Mouse (Mus musculus): ENCODE measurements around the gene Cfd. TPM values are rescaled to one million over a fixed set of nuclear protein-coding genes. Genes with fewer than 3 reads are reported as not detected.
"Not testable (repeated sequence)": the region's sequence is repeated elsewhere in the genome, so short reads cannot be mapped to it uniquely, and the experiment has no call there.

The Cfd gene
- total RNA-seq, 2 experiments from 2014 or later, result not detected

DNA sequence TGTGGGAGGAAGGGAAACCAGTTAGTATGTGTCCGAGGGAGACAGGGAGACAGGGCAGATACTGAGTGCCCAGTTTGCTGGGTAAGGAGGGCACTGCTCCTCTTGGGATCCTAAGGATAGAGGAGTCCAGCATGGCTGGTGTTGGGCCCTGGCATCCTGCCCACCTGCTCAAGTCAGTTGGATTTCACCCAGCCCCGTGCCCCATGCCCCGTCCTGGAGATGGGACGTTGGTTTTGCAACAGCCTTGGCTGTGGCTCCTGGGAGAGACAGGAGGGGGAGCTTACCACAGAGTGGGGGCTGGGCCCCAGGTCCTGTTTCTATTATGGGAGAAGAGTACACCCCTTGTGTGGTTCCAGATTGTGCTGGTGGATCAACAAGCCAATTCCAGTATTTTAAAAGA is 6.2 kb upstream of the Cfd start:
- peak; percentile 79 for DNase-seq
- intact Hi-C loops (cut with DNase I), result no loop called here

DNA sequence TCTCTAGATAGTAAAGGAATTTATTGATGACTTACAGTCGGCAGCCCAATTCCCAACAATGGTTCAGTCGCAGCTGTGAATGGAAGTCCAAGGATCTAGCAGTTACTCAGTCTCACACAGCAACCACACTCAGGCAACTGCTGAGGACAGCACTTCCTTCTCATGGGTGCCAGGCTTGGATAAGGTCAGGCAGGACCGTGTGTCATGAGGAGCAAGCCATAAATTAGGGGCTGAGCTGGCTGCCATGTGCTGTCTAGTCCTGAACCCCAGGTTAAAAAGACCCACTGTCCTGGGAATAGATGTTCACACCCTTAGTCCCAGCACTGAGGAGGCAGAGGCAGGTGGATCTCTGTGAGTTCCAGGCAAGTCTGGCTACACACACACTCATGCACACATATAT is 5.7 kb upstream of the Cfd start:
- intact Hi-C loops (cut with DNase I); DNase-seq: not testable (repeated sequence)

DNA sequence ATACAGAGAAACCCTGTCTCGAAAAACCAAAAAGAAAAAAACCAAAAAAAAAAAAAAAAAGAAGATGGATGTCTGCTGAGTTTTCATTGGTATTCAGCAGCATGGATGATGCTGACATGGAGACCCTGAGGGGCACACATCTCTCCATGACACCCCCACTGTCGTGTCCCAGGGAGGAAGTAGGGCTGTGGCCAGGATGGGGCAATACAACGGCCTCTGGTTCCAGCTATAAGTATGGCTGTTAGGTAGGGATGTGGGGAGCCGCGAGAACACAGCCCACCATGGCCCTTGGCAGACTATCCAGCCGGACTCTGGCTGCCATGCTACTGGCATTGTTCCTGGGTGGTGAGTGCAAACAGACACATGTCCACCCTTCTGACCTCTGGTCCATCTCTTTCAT is 4.6 kb upstream of the Cfd start, which contains the start of gene Elane:
Gene Elane, plus strand, starts transcription at position 194 of the 400 bp plus-strand sequence.
- no peak for DNase-seq
- intact Hi-C loops (cut with DNase I), result no loop called here

DNA sequence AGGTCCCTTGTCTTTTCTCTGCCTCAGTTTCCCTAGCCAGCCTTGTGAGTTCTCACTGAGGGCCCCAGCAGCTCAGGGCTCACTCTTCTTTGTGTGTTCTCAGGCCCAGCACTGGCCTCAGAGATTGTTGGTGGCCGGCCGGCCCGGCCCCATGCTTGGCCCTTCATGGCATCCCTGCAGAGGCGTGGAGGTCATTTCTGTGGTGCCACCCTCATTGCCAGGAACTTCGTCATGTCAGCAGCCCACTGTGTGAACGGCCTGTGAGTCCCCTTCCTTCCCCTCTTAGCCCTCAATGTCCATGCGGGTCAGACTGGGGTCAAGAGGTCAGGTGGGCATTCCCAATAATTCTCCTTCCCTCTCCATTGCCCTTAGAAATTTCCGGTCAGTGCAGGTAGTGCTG is 4.0 kb upstream of the Cfd start:
- DNase-seq, result no peak
- intact Hi-C loops (cut with DNase I), result no loop called here

DNA sequence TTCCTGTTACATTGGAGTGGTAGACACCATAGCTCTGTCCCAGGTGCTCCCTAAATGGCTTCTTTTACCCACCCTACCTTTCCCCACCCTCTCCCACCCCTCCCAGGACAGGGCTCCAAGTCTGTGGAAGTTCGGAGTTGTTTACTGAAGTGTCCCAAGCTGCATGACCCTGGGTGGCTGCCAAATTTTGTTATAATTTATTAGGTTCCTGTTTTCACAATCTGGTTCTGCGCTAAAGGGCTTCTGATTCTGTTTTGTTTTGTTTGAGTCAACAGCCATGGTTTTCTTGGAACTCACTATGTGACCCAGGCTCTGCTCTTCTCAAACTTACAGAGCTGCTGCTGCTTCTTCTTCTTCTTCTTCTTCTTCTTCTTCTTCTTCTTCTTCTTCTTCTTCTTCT is 1.3 kb upstream of the Cfd start:
- no peak for DNase-seq
- intact Hi-C loops (cut with DNase I), result no loop called here

DNA sequence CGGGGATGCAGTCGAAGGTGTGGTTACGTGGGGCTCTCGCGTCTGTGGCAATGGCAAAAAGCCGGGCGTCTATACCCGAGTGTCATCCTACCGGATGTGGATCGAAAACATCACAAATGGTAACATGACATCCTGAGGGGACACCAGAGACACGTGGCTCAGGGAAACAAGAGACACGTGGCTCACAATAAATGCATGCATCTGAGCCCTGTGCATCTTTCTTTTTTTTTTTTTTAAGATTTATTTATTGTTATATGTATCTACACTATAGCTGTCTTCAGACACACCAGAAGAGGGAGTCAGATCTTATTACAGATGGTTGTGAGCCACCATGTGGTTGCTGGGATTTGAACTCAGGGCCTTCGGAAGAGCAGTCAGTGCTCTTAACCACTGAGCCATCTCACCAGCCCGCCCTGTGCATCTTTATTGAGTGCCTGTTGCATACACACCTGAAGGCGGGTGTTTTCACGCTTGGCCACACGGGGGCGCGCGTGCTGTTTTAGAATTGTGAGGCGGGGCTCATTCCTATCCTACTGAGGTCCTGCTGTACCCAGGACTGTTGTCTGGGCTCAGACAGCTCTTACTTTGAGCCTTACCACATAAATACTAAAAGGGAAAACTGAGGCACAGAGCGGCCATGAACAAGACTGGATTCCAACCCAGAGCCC is 1.9 kb downstream of the Cfd start:
- intact Hi-C loops (cut with DNase I), result not testable (repeated sequence)
- peak; percentile 85 for DNase-seq

DNA sequence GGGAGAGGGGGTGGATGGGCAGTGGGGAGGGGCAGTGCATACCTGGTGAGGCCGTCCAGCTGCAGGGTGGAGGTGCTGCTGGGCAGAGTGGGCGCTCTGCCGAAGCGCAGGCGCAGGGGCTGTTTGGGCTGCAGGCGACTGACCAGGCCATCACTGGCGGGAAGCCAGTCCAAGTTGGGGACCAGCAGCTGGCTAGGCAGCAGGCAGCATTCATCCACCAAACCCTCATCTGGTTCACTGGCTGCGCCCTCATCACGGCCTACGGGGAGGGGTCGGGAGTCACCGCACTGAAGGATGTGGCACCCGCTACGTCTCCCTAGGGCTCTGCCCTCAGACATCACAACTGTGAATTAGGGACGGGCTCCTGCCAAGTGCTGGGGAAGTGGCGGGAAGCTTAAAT is 5.7 kb downstream of the Cfd start:
- DNase-seq, result peak; percentile 52
- intact Hi-C loops (cut with DNase I), result no loop called here

DNA sequence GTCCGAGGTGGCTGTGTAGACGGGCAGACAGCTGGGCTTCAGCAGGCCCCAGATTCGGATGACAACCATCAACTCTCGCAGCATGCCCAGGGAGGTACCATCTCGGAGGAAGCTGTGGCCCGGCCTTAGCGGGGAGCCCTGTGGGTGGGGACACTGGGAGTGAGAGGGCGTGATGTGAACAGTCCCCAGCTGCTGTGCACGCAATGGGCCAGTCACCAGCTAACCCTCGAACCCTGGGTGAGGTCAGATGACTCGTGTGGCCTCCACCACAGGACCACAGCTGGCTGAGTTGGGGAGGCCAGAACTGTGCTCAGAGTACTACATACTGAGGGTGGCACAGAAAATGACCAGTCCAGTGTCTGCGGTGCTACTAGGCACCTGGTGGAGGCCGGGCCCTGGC is 6.2 kb downstream of the Cfd start:
- intact Hi-C loops (cut with DNase I), result no loop called here
- DNase-seq, result no peak

DNA sequence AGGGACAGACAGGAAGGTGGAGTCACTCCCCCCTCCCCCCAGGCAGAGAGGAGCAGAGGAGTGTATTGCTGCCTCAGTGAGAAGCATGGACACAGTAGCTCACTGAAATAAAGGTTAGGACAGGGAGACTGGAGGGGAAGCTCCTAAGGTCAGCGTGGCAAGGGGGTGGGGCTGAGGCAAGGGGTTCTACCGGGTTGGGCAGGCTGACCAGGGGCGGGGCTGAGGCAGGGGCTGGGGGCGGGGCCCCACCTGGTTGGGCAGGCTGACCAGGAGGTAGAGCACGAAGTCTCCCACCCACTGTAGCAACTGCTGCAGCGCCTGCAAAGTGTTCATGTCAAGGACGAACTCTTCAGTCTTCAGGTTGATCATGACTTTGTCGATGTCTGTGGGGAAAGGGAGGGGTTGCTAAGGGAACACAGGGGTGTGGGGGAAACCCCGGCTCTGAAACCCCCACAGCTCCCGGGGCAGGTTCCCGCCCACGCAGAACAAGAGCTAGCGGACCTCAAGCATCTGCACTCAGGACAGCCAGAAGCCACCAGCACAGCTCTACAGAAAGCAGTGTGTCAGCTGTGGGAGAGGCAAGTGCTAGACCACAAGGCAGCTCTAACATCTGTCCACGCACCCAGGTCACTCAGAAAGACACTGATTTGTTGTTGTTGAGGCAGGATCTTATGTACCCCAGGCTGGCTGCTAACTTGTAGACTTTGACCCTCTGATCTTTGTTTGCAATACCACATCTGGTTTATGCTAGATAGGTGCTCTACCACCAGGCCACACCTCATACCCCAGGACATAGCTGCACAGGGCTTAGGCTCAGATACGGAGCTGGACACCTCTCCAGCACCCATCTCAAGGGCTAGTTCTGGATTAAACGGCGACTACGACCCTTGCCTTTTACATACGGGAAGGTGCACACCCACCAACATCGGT is 6.9 kb downstream of the Cfd start:
- DNase-seq, result no peak
- intact Hi-C loops (cut with DNase I), result no loop called here

DNA sequence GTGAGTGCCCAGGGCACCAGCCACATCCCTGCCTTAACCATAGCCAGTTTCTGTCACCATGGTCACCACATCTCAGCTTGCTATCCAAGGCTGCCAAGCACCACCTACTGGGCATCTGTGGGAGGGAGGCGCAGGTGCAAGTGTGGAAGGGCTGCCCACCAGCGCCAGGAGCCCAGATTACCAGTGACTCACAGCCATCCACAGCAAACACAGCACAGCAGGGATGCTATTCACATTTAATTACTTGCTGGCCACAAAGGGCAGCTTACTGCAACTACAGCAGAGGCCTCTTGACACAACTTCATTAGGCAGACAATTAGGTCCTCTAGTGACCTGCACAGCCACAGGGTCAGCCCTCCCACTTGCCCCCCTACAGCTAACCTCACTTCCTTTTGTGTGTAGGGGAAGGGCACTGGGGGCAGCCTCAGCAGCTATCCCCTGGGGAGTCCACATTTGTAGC is 10.3 kb downstream of the Cfd start:
- intact Hi-C loops (cut with DNase I), result no loop called here
- peak; percentile 78 for DNase-seq

DNA sequence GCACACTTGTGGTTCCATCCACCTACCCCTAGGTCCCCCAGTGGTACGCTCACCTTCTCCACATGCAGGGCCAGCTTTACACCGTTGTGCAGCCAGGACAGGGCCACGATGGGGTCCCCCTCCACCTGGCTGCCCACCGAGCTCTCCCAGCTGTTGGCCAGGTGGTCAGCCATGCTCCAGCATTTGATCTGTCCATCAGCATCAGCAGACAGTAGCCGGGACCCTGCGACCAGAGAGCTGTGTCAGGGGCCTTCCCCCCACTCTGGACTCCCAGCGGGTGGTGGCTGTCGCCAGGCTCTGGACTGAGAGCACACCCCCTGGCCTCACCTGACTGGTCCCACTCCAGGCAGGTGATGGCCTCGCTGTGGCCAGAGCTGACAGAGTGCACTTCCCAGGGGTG is 16.1 kb downstream of the Cfd start:
- no peak for DNase-seq
- intact Hi-C loops (cut with DNase I), result no loop called here

DNA sequence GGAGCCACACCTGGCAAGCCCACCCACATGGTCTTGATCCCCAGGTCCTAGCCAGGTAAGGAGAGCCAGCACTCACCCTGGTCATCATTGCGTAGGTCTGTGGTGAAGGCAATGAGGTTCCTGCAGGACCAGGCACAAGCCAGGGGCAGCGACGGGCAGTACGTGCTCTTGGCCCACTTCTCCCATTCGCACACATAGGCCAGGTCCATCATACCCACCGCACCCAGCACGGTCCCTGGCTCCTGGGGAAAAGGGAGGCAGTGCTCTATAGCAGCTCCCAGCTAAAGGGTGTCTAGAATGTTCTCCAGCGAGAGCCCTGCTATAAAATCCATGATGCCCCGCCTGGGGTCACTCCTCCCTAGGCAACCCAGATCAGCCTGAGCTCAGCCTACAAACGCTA is 16.8 kb downstream of the Cfd start:
- intact Hi-C loops (cut with DNase I), result no loop called here
- DNase-seq, result no peak

DNA sequence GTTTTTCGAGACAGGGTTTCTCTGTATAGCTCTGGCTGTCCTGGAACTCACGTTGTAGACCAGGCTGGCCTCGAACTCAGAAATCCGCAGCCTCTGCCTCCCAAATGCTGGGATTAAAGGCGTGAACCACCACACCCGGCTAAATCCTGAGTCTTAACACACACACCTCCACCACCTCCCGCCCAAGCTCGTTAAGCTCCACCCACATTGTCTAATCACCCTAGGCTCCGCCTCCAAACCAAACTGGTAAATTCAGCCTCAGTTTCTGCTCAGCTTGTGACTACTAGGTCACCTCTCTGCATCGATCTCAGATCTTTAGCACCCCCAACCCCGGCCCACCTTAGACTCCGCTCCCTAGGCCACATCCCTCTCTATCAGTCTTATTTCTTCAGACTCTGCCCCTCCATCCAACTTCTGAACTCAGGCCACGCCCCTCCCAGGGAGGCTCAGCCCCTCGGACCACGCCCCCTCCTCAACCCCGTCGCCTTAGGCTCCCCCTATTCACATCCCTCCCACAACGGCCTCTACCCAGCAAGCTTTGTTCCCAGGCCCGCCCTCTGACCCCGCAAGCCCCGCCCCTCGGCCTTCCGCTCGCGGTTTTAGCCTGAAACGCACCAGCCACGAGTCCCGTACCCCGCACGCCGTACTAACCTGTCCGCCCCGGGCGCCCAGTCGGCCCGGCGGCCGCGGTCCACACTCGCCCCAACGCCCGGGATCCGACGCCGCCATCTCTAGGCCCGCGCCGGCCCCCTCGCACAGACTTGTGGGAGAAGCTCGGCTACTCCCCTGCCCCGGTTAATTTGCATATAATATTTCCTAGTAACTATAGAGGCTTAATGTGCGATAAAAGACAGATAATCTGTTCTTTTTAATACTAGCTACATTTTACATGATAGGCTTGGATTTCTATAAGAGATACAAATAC is 17.8 kb downstream of the Cfd start, which contains the start of gene Med16:
Gene Med16, minus strand, starts transcription at position 757 of the 925 bp plus-strand sequence.
- intact Hi-C loops (cut with DNase I), result no loop called here
- peak; percentile 97 for DNase-seq

DNA sequence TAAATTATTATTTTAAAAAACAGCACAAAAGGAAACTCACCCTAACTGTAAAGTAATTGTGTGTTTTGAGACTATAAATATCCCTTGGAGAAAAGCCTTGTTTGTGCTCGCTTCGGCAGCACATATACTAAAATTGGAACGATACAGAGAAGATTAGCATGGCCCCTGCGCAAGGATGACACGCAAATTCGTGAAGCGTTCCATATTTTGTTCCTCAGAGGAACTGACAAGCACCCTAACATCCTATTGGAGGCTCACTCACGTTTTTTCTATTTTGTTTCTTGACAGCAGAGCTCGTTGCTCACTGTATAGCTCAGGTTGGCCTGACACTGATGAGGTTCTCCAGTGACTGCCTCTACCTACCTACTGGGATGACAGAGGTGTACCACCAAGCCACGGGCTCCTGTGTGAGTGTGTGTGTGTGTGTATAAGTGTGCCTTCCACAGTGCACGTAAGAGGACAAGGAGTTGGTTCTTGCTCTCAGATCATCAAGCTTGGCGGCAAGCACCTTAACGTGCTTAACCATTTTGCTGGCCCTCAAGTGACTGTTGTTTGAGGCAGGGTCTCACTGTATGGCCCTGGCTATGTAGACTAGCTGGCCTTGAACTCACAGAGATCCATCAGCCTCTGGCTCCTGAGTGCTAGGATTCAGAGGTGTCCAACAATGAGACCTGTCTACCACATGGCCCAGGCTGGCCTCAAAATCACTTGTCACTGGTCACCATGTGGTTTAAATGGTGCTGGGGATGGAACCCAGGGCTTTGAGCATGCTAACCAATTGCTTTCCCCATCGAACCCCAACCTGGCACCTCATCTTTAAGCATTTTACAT is 18.7 kb downstream of the Cfd start:
- intact Hi-C loops (cut with DNase I), result no loop called here
- no peak for DNase-seq

DNA sequence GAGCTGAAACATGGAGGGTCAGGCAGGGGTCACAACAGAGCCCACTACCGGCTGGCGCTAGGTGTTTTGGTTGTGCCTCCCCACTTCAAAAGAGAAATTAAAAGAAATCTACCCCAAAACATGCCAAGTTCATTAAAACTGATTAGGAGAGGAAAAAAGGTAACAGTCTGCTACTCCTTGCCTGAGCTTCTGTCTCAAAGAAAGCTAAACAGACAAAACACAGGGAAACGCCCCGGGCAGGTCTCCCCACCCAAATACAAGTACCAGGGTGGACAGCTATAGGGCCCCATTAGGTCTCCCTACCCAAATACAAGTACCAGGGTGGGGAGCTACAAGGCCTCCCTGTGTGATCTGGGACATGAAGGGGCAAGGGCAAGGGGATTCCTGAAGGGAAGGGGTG is 19.9 kb downstream of the Cfd start, which contains the start of gene Gm26602:
Gene Gm26602, plus strand, starts transcription at position 301 of the 400 bp plus-strand sequence.
- intact Hi-C loops (cut with DNase I), result no loop called here
- no peak for DNase-seq

DNA sequence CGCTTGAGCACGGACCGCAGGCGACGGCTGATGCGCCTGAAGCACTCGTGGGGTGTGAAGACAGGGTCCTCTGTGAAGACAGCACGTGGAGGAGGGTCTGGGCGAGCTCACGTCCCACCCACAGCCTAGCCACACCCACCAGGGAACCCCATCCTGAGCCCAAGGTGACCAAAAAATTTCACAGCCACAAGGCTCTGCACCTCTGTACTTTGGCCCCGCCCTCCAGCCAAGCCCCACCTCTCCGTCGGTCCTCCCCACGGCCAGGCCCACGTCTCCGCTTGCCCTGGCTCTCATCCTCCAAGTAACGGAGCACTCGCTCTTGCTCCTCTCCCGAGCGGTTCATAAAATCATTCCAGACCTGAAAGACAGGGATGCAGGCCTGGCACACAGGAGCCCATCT is 21.8 kb downstream of the Cfd start:
- intact Hi-C loops (cut with DNase I), result no loop called here
- DNase-seq, result no peak

DNA sequence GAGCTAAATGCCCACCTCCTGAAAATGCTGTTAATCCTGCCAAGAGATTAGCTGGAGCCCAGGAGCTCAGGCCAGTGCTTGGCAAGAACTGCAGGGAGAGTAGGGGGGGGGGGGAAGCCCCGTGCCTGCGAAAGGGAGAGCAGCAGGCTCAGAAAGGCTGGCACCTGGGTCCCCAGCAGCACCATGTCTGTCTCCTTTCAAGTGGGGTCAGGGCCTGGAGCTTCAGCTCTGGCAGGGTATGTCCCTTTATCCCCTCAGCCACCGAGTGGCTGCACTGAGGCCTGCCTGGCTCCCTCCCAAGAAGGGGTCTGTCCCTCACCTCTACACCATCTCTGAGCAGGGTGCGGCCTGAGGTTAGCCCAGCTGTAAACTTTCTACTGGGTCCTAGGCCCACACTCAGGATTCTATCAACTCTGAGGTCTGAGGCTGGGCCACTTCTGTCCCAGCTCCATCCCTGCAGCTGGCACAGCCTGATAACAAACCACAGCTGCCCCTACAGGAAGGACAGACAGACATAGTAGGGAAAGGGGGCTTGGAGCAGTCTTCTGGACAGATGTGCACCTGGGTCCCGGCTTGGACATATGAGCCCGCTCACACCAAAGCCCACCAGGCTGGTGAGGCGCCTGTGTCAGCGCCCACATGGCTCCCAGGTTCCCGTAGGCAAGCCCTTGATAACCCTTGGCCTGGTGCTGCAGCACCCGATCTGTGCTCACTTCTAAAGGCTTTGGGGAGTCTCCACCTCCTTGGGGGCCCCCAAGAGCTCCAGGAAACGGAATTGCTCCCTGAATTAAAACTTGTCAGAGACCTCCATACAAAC is 23.7 kb downstream of the Cfd start:
- intact Hi-C loops (cut with DNase I), result no loop called here
- DNase-seq, result peak; percentile 66

DNA sequence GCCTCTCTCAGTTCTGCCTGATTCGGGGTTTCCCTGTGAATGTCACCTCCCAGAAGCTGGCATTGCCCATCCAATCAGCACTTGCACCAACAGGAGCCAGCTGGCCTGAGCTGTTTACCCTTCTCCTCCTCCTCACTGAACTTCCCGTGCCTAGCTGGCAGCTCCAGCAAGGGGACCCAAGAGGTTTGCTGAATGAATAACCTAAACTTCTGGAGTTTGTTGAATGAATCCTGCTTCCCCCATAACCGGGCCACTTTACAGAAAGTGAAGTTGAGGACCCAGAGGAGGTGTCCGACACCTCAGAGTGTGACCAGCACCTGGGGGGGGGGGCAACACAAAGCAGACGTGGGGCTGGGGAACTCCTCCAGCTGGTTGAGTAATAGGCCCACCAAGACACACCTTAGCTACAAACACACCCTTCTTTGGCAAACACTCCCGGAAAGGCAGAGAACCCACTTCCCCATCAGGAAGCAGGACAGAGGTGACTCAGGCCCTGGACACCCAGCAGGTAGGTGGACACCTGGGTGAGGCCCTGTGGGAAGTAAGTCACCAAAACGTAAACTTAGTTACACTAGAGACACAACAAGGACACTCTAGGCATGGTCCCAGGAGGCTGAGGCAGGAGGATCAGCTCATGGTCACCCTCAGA is 24.4 kb downstream of the Cfd start:
- intact Hi-C loops (cut with DNase I), result no loop called here
- no peak for DNase-seq

DNA sequence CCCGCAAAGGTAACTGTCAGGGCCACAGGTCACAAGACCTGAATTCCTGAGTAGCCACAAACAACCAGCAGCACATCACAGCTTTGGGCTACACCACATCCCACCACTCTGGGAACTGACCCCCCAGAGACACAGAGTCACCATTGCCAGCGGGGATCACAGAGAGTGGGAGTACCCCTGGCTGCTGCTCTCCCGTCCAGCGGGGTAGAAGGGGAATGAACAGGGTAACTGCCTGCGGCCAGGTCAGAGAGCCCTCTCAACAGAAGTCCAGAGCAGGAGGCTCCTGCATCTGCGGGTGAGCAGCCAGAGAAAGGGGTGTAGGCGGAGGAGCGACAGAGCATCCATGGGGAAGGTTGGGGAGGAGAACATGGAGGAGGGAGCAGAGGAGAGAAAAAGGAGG is 25.4 kb downstream of the Cfd start:
- DNase-seq, result no peak
- intact Hi-C loops (cut with DNase I), result no loop called here

Data from left cerebral cortex, postnatal 4 days (tissue).